Mouse (Mus musculus) gastrocnemius, postnatal 36 days (tissue): ENCODE data around the gene Anpep. TPM values are rescaled to one million over a fixed set of nuclear protein-coding genes. Genes with fewer than 3 reads are reported as not detected.
"Not testable (repeated sequence)": the region's sequence is repeated elsewhere in the genome, so short reads cannot be mapped to it uniquely, and the experiment has no call there.

ENCODE experiments used
- DNase-seq, 2 experiments: peaks; one replicate each; pipeline ENCODE4 v3.0.0; 2022
- intact Hi-C: fragments of 180-260 bp; cut with DNase I; formaldehyde crosslinking; loops from one replicate; pipeline ENCODE4 v1.15.1; 2025
- total RNA-seq, 2 experiments: library from RNA; stranded (reverse); gene quantifications; 2 replicates each; pipeline ENCODE4 v1.2.3; 2021

Gene Anpep
- total RNA-seq, 2 experiments from 2014 or later = 3.6 to 4.8 TPM

GRCm38 (mm10) chr7:79818321-79818720, 42.5 kb downstream of the Anpep start:
- no peak for DNase-seq
- intact Hi-C loops = no loop called here

GRCm38 (mm10) chr7:79813409-79813808, 47.5 kb downstream of the Anpep start:
- intact Hi-C loops = no loop called here

GRCm38 (mm10) chr7:79810611-79811506, 50.0 kb downstream of the Anpep start, which contains the start of gene Mesp2:
Gene Mesp2 (plus strand): TSS chr7:79810727.
- intact Hi-C loops = no loop called here
- DNase-seq = peak; percentile 40 to 54

More at GRCm38 (mm10) chr7:79813409-79813808, 47.5 kb downstream of the Anpep start:
- no peak for DNase-seq

DNA sequence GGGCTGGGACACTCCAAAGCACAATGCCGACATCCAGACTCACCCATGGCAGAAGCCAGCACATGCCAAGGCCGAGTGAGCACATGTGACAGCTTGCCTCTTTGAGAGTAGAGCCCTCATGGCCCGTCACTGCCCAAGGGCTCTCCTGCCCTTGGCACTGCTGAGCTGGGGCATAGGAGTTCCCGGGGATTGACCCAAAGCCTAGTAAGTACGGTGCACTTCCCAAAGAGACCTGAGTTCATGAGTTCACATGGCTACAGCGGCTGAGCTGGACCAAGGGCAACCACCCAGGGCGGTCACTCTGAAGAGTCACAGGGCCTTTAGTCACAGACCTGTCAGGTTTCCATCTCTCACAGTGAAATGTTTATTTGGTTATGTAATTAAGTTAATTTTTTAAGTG, 52.3 kb downstream of the Anpep start:
- intact Hi-C loops = no loop called here
- no peak for DNase-seq

GRCm38 (mm10) chr7:79803887-79804286, 57.0 kb downstream of the Anpep start:
- intact Hi-C loops = no loop called here
- DNase-seq = no peak

DNA sequence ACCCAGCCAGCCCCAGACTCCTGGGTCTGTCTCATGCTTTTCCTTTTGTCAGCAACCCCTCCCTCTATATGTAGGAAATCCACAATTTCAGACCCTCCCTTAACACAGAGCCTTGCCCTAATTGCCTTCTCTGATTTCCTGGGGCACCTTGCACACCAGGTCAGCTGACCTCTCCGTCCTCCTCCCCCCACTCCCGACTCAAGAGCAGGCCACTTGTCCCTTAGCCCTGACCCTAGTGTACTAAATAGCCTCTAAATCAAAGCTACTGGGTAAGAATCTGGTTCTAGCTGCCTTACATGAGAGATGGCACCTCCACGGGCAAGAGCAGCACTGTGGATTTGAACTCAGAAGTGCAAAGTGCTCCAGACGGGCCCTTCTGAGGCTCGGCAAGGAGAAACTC, 58.8 kb downstream of the Anpep start:
- DNase-seq = no peak
- intact Hi-C loops = no loop called here

DNA sequence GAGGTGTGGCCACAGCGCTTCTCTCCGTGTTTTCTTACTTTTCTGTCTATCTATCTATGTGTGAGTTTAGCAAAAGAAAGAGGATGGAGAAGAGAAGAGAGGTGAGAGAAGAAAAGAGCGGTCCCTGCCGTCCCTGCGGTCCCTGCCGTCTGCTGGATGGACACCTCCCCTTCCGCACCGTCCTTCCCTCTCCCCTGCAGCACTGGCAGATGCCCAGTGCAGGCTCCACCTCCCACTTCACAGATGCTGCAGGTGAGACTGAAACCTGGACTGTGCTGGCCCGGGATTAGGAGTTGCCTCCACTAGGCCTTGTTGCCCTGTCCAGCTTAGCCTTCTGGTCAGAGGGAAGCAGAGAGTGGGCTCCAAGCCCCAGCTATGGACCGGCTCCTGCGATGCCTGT, 59.5 kb downstream of the Anpep start:
- DNase-seq = no peak
- intact Hi-C loops = no loop called here

- DNase-seq = no peak
- intact Hi-C loops = no loop called here
Observed at GRCm38 (mm10) chr7:79800336-79800735, 60.5 kb downstream of the Anpep start.

GRCm38 (mm10) chr7:79799506-79799905, 61.4 kb downstream of the Anpep start:
- intact Hi-C loops = loop anchor here (2.0 kb wide), 1 partner anchor 117 kb away; no protein-coding TSS in a partner anchor
- DNase-seq = no peak

GRCm38 (mm10) chr7:79799048-79799447, 61.8 kb downstream of the Anpep start:
- peak; percentile 67 to 79 for DNase-seq
- intact Hi-C loops = loop anchor here (2.0 kb wide), 1 partner anchor 118 kb away; no protein-coding TSS in a partner anchor

DNA sequence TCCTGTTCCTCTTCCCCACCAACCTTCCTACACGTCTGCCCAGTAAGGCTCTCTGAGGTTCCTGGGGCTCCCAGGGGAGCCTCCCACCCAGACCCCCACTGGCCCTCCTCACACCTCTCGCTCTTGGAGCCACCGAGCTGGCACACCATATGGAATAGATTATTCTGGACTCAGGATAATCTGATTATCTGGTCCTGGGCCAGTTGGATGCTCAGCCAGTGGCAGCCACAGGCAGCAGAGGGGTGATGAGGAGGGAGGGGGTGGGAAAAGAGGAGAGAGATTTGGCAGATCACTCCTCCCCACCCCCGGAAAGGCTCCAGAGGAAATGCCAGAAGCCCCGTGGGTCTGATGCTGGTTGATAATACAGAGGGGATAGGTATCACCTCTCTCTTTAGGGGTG, 62.3 kb downstream of the Anpep start:
- no peak for DNase-seq
- intact Hi-C loops = loop anchor here (2.0 kb wide), 1 partner anchor 118 kb away; no protein-coding TSS in a partner anchor

DNA sequence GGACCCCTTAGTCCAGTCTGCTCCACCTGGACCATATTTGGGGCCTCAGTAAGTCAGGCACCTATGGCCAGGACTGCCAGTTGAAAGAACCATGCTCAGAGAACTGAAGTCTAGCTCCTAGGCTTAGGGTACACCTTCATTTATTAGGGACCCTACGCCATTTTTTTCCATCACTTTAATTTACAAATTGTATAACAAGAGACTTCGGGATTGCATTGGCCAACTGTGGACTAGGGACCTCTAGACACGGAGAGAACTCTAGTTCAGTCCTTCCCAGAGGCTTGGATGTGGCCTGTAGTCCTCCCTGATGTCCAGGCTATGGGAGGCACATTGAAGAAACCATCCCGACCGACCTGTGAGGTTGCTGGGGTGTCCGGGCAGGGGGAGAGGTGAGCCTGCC, 67.2 kb downstream of the Anpep start, which contains the start of gene Mesp1:
Gene Mesp1 (minus strand): TSS at position 101 of the 400 bp plus-strand sequence.
- DNase-seq = no peak
- intact Hi-C loops = no loop called here

GRCm38 (mm10) chr7:79792635-79793421, 68.0 kb downstream of the Anpep start:
- DNase-seq = no peak
- intact Hi-C loops = no loop called here

DNA sequence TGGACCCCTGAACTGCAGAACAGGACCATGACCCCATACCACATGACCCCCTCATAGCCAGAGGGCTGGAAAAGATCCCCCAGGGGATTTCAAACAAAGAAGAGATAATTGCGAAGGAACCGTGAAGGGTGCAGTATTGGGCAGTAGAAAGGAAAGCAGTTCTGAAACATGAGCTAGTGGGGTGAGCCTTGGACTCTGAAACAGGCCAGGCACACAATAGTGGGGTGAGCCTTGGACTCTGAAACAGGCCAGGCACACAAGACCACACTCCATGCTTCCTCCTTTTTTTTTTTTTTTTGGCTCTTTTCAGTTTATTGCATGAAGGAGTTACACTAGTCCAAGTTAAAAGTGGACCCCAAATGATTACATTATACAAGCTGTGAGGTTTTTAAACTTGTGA, 71.0 kb downstream of the Anpep start:
- intact Hi-C loops, DNase-seq: not testable (repeated sequence)

- DNase-seq = peak in 1 of 2 experiments; percentile 38
- intact Hi-C loops = no loop called here
Observed at GRCm38 (mm10) chr7:79786295-79786694, 74.6 kb downstream of the Anpep start.

DNA sequence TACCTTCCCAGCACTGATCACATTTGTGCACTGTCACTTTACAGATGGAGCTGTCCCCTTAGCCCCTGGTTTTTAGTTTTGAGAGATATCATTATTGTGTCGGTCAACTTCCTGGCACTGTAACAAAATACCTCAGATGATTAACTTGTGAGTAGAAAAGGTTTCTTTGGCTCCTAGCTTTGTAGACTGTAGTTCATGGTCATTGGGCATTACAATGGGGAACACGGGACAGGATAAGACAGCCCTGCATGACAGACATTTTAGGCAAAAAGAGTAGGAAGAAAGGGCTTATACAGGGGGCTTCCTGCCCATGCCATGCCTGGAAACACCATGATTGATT, 78.4 kb downstream of the Anpep start:
- no peak for DNase-seq
- intact Hi-C loops = no loop called here

- intact Hi-C loops = no loop called here
- peak in 1 of 2 experiments; percentile 4 for DNase-seq
Observed at GRCm38 (mm10) chr7:79781826-79782515, 78.9 kb downstream of the Anpep start.

DNA sequence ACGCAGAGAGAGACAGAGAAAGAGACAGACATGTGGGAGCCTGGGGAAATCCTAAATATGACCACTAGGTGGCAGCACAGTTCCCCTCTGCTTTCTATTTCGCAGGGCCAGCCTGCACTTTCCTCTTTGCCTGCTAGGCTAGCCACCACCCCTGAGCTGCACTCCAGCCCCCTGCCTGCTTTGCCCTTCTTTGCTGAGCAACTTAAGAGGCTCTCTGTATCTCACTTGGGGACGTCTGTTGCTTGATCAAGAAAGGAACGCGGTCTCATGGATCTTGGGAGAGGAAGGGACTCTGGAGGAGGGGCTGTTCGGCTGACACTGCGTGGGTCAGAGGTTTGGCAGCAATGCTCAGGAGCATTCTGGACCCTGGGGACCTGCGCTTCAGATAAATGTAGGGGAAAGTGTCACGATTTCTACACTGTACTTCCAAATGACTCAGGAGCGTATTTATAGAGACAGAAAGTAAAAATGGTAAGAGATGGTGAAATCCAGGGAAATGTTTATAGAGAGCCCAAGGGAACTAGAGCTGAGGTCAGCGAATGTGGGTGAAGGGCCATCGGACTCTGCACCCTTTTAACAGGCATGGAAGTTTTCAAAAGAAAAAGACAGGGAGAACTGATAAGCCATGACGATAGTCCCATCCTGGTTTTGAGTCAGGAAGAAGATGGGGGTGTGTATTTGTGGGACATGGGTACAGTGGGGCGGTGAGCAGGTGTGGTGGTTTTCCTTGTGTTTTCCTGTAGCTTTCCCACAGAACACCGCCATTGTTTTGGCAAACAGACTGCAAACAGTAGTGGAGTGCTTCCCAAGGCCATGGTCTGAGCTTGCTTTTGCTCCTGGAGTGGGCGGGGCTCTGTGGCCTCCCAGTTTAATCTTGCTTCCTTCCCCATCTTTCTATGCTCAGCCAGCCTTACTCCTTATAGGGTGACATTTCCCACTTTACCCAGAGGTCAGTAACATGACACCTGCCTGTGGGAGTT, 79.9 kb downstream of the Anpep start:
- intact Hi-C loops = no loop called here
- peak; percentile 50 to 62 for DNase-seq
